Mouse (Mus musculus) gastrocnemius, adult 8-10 months (tissue): ENCODE measurements around the gene Cda. TPM values are rescaled to one million over a fixed set of nuclear protein-coding genes. Genes with fewer than 3 reads are reported as not detected.

ENCODE experiments used
- DNase-seq, 2 experiments: peaks; one replicate each; pipeline ENCODE4 v3.0.0; 2022; ENCODE audit warnings: low spot score in 2 of 2
- microRNA-seq: library from miRNA; unstranded; fragments of <30 nt; microRNA quantifications from one replicate; pipeline ENCODE4 v1.2.0, GENCODE M21; 2022
- total RNA-seq, 4 experiments: library from RNA; stranded (reverse); gene quantifications; 2 replicates each; pipeline ENCODE4 v1.2.4; 2022

Gene Cda
- total RNA-seq, 4 experiments from 2014 or later, result 0.59 to 0.63 TPM; not detected in 2

- no peak for DNase-seq
Measured at GRCm38 (mm10) chr4:138310311-138310910, 57.4 kb downstream of the Cda start.

GRCm38 (mm10) chr4:138307739-138308138, 60.1 kb downstream of the Cda start:
- no peak for DNase-seq

GRCm38 (mm10) chr4:138307025-138307424, 60.8 kb downstream of the Cda start:
- no peak for DNase-seq

GRCm38 (mm10) chr4:138304340-138305104, 63.3 kb downstream of the Cda start, which contains the start of gene Ddost:
Gene Ddost, plus strand, starts transcription at chr4:138304730.
- peak; percentile 96 to 98 for DNase-seq

- DNase-seq, result no peak
Measured at GRCm38 (mm10) chr4:138303742-138304141, 64.0 kb downstream of the Cda start.

GRCm38 (mm10) chr4:138303011-138303410, 64.8 kb downstream of the Cda start:
- no peak for DNase-seq

GRCm38 (mm10) chr4:138301271-138301780, 66.5 kb downstream of the Cda start:
- no peak for DNase-seq

GRCm38 (mm10) chr4:138293949-138294550, 73.7 kb downstream of the Cda start:
- no peak for DNase-seq

- no peak for DNase-seq
Measured at GRCm38 (mm10) chr4:138293261-138293948, 74.4 kb downstream of the Cda start.

GRCm38 (mm10) chr4:138292028-138292427, 75.8 kb downstream of the Cda start:
- DNase-seq, result no peak

GRCm38 (mm10) chr4:138288691-138289090, 79.1 kb downstream of the Cda start:
- no peak for DNase-seq

Small RNAs within 50 kb of the gene (microRNA-seq; reads per million reads assigned to microRNA genes)
- gene Gm27646 (not detected), gene Mir7019 (20.0 reads per million, percentile 18 among the genes with 10 or more reads in this experiment)

Other genes starting within 250 kb of the Cda start
- 10 to 100 TPM; 53.9 to 62.9 (median 58.3) TPM for gene Hp1bp3, start 151.7 kb downstream of the Cda start, total RNA-seq
- gene Sh2d5, start 117.6 kb downstream of the Cda start, total RNA-seq, result under 1 TPM in 1 of 4 experiments, not detected in 3; 0.41 TPM
- under 1 TPM in 1 of 4 experiments, not detected in 3; 0.17 TPM for gene Kif17, start 117.6 kb downstream of the Cda start, total RNA-seq
- gene Ddost, start 63.3 kb downstream of the Cda start, total RNA-seq, result 10 to 100 TPM; 29.7 to 35.8 (median 32.2) TPM
- 100 to 1,000 TPM; 762 to 861 (median 819) TPM for gene Pink1, start 41.7 kb downstream of the Cda start, total RNA-seq
- gene Fam43b, start 28.5 kb upstream of the Cda start, total RNA-seq, result not detected
- gene Mul1, start 66.7 kb upstream of the Cda start, total RNA-seq, result 10 to 100 TPM; 39.7 to 47.7 (median 43.2) TPM
- 1 to 10 TPM; 3.8 to 6.1 (median 5.3) TPM for gene Camk2n1, start 86.3 kb upstream of the Cda start, total RNA-seq